Mouse (Mus musculus) myocyte (in vitro differentiated cells): Measurements from ENCODE around the gene Psmc1. TPM values are rescaled to one million over a fixed set of nuclear protein-coding genes. Genes with fewer than 3 reads are reported as not detected.
A peak's percentile ranks its signal among the peaks of the same experiment; 100 is the strongest.

Source experiments
- H3K27me3 ChIP-seq: one replicate; pipeline ENCODE4 v1.6.1; 2011; ENCODE audit not compliant: control insufficient read depth, insufficient read depth, insufficient read length
- H3K36me3 ChIP-seq: one replicate; pipeline ENCODE4 v1.6.1; 2011; ENCODE audit not compliant: control insufficient read depth, insufficient read depth
- H3K4me2 ChIP-seq: one replicate; pipeline ENCODE4 v1.6.1; 2011; ENCODE audit warnings: low read depth, control low read depth
- H3K4me3 ChIP-seq: one replicate; pipeline ENCODE4 v1.5.1; 2011; ENCODE audit warnings: mild to moderate bottlenecking, control low read depth, moderate library complexity
- H3K79me2 ChIP-seq: one replicate; pipeline ENCODE4 v1.6.1; 2011; ENCODE audit not compliant: control insufficient read depth, insufficient read depth
- H3ac ChIP-seq: one replicate; pipeline ENCODE4 v1.6.1; 2011; ENCODE audit not compliant: control insufficient read depth, insufficient read length
- CEBPB ChIP-seq: IDR thresholded peaks from 2 replicates; pipeline ENCODE4 v1.6.1; 2011; ENCODE audit warnings: mild to moderate bottlenecking, moderate library complexity; ENCODE audit not compliant: poor library complexity, insufficient read depth, severe bottlenecking
- E2F4 ChIP-seq: IDR thresholded peaks from one replicate; pipeline ENCODE4 v1.6.1; 2011; ENCODE audit warnings: mild to moderate bottlenecking, control low read depth, moderate library complexity; ENCODE audit not compliant: insufficient read depth
- MAX ChIP-seq: IDR thresholded peaks from one replicate; pipeline ENCODE4 v1.6.1; 2011; ENCODE audit warnings: low read depth, mild to moderate bottlenecking, control low read depth
- MYOD1 ChIP-seq, 3 experiments: IDR thresholded peaks; one replicate each; pipeline ENCODE4 v1.6.1; 2011; ENCODE audit warnings: control low read depth in 2 of 3, low read depth in 2 of 3, mild to moderate bottlenecking in 2 of 3, moderate library complexity in 1 of 3; ENCODE audit not compliant: insufficient read length in 2 of 3, control insufficient read depth in 1 of 3
- MYOG ChIP-seq, 3 experiments: IDR thresholded peaks; one replicate each; pipeline ENCODE4 v1.6.1; 2011; ENCODE audit warnings: control low read depth in 2 of 3, low read depth in 2 of 3, mild to moderate bottlenecking in 2 of 3; ENCODE audit not compliant: insufficient read length in 2 of 3, control insufficient read depth in 1 of 3, insufficient read depth in 1 of 3
- POLR2A ChIP-seq: IDR thresholded peaks from one replicate; pipeline ENCODE4 v1.6.1; 2011; ENCODE audit warnings: low read depth, mild to moderate bottlenecking, control low read depth, moderate library complexity; ENCODE audit not compliant: insufficient read length
- POLR2AphosphoS2 ChIP-seq: IDR thresholded peaks from one replicate; pipeline ENCODE4 v1.6.1; 2011; ENCODE audit warnings: low read depth, control low read depth; ENCODE audit not compliant: insufficient read length
- REST ChIP-seq: IDR thresholded peaks from one replicate; pipeline ENCODE4 v1.6.1; 2011; ENCODE audit warnings: mild to moderate bottlenecking, control low read depth, moderate library complexity; ENCODE audit not compliant: insufficient read depth, insufficient read length
- SRF ChIP-seq: IDR thresholded peaks from one replicate; pipeline ENCODE4 v1.6.1; 2011; ENCODE audit warnings: low read depth; ENCODE audit not compliant: control insufficient read depth, insufficient read length
- TCF12 ChIP-seq: IDR thresholded peaks from one replicate; pipeline ENCODE4 v1.6.1; 2011; ENCODE audit warnings: mild to moderate bottlenecking, control low read depth; ENCODE audit not compliant: poor library complexity, insufficient read depth, severe bottlenecking
- TCF3 ChIP-seq: IDR thresholded peaks from one replicate; pipeline ENCODE4 v1.6.1; 2011; ENCODE audit warnings: low read depth, control low read depth; ENCODE audit not compliant: insufficient read length
- USF1 ChIP-seq: IDR thresholded peaks from one replicate; pipeline ENCODE4 v1.6.1; 2011; ENCODE audit warnings: low read depth, mild to moderate bottlenecking, control low read depth, moderate library complexity
- polyA plus RNA-seq: library from polyadenylated mRNA; unstranded; fragments of >200 nt; fragmentation: generic; extraction: Trizol; gene quantifications from one replicate; pipeline ENCODE4 v1.2.1, GENCODE M21; 2012; ENCODE audit warnings: missing spikeins

Psmc1 gene
- 201 TPM for polyA plus RNA-seq

DNA sequence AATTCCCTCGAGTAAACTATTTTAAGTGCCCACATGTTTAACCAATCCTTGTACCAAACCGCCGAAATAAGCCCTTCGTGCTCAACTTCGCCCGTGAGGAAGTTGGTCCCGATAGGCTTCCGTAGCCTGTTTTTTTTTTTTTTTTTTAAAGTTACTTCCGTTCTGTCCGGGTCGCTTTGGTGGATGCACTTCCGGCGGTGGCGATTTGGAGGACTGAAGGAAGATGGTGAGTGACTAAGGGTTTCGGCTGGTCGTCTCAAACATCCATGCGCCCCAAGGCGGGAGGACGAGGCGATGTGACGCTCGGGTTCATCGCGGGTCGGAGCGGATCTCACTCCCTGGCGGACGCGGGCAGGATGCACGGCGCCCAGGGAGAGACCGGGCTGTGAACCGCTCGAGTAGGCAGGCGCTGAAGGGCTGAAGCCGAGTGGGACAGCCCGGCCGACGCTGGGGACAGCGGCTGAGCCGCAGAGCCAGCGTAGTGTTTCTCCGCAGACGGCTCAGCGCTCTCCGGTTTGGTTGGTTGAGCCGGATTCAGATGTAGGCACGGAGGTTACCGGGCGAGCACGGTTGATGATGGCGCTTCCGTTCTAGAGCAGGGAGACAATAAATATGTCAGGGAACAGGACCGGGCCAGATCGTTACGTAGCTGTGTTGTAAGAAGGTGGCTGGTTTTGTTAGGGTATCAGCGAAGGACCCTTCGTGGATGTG lies at the start of gene Psmc1:
Psmc1 (plus strand) TSS at position 169 of the 711 bp plus-strand sequence.
- peak within 1 kb of the TSS; percentile 92 for H3K4me2 ChIP-seq
- TF ChIP-seq REST (no peak), MYOG (IDR thresholded peaks at IDR 0.05; ENCODE audit: control insufficient read depth in 1 of 3, insufficient read depth in 1 of 3, insufficient read length in 2 of 3, low read depth in 2 of 3) (no peak), USF1 (no peak), MAX (peak; percentile 70), POLR2A (peak; percentile 76), POLR2AphosphoS2 (peak; percentile 92), TCF3 (no peak)

DNA sequence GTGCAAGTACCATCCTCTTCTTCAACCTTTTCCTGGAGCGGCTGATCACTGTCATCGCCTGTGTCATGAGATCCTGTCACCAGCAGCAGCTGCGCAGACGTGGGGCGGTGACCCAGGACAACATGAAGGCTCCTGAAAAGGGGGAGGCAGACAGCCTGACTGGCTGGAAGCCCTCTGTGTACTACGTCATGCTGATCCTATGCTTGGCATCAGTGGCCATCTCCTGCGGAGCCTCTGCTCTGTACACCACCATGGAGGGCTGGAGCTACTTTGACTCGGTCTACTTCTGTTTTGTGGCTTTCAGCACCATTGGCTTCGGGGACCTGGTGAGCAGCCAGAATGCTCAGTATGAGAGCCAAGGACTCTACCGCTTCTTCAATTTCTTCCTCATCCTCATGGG lies 48.9 kb upstream of the Psmc1 start:
- Histone ChIP-seq H3K4me3 (no peak overlapping the region), H3K79me2 (no peaks in the 10 kb centered on the region), H3K36me3 (no peaks in the 10 kb centered on the region), H3K27me3 (peaks cover 23% of the 10 kb centered on the region), H3ac (no peak overlapping the region), H3K4me2 (no peak overlapping the region)
- TF ChIP-seq CEBPB (no peak), TCF3 (no peak), POLR2A (no peak), MAX (no peak), MYOD1 (IDR thresholded peaks at IDR 0.05; ENCODE audit: control insufficient read depth in 1 of 3, insufficient read length in 2 of 3, low read depth in 2 of 3) (no peak), USF1 (no peak), E2F4 (no peak), TCF12 (no peak), POLR2AphosphoS2 (no peak), REST (no peak), SRF (no peak), MYOG (IDR thresholded peaks at IDR 0.05; ENCODE audit: control insufficient read depth in 1 of 3, insufficient read depth in 1 of 3, insufficient read length in 2 of 3, low read depth in 2 of 3) (no peak)

More for the DNA sequence above, at the start of gene Psmc1:
- H3K79me2 ChIP-seq: peaks cover 21% of the 10 kb centered on the region
- no peaks in the 10 kb centered on the region for H3K27me3 ChIP-seq
- peak within 1 kb of the TSS; percentile 43 for H3ac ChIP-seq
- H3K4me3 ChIP-seq: peak within 1 kb of the TSS; percentile 70
- H3K36me3 ChIP-seq: peaks cover 26% of the 10 kb centered on the region

DNA sequence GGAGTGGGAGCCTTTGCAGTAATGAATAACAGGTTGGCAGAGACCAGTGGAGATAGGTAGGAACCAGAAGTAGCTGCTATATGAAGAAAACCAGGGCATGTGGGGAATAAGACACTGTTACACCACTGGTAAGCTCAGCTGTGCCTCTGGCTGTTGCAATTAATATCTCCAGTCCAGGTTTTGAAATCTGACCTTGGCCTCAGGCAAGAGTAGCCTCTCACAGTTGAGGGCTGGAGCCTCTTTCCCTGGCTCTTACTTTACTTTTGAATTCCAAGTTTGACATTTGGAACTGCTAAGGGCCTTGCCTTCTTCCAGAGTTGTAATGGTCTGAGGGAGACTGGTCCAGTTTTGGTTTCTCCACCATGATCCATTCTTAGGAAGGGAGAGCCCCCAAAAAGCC lies 48.1 kb upstream of the Psmc1 start:
- TF ChIP-seq POLR2A: no peak
- TF ChIP-seq USF1: no peak
- TF ChIP-seq POLR2AphosphoS2: no peak
- TF ChIP-seq SRF: no peak
- no peak for TF ChIP-seq E2F4
- no peak for TF ChIP-seq CEBPB
- no peak for TF ChIP-seq REST
- TF ChIP-seq MYOD1 (IDR thresholded peaks at IDR 0.05; ENCODE audit: control insufficient read depth in 1 of 3, insufficient read length in 2 of 3, low read depth in 2 of 3): no peak
- no peak for TF ChIP-seq MAX
- no peak for TF ChIP-seq TCF12
- TF ChIP-seq TCF3: no peak
- TF ChIP-seq MYOG (IDR thresholded peaks at IDR 0.05; ENCODE audit: control insufficient read depth in 1 of 3, insufficient read depth in 1 of 3, insufficient read length in 2 of 3, low read depth in 2 of 3): no peak
- Histone ChIP-seq H3K27me3 (peaks cover 26% of the 10 kb centered on the region), H3K79me2 (no peaks in the 10 kb centered on the region), H3K36me3 (no peaks in the 10 kb centered on the region), H3K4me3 (no peak overlapping the region), H3ac (no peak overlapping the region), H3K4me2 (no peak overlapping the region)

DNA sequence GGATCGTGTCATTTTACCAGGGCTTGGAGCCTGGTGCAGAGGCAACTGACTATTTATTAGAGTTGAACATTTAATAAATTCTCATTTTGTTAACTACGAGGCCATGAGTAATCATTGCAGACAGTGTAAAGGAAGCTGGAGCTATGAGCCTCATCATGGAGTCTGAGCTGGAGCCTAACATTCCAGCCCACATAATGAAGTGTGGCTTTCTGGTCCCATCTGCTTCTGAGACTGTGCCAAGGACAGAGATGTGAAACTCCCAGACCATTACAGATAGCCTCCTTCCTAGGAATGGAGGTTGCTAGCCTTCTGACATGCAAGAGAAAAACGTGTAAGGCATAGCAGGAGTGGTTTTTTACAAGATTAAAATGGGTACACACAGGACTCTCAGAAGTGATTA lies 47.4 kb upstream of the Psmc1 start:
- no peaks in the 10 kb centered on the region for H3K36me3 ChIP-seq
- TF ChIP-seq TCF12: no peak
- H3K27me3 ChIP-seq: peaks cover 26% of the 10 kb centered on the region
- no peaks in the 10 kb centered on the region for H3K79me2 ChIP-seq
- H3ac ChIP-seq: no peak overlapping the region
- no peak overlapping the region for H3K4me3 ChIP-seq
- H3K4me2 ChIP-seq: no peak overlapping the region

DNA sequence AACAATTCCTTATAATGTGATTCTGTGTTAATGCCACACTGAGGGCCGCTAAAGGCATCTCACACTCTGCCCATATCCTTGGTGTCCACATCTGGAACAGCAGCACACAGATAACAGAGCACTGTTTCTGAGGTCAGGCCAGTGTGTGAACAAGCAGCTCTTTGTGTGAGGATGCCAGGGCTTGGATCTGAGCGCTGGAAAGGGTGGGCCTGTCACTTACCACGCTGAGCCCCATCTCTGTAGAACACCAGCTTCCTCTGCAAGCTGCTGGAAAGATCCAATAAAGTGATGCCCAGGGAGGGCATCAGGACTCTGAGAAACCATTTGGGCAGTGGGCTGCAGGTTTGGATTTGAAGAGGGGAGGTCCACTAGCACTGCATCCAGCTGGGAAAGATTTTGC lies 44.8 kb upstream of the Psmc1 start:
- Histone ChIP-seq H3K4me3 (no peak overlapping the region), H3K79me2 (no peaks in the 10 kb centered on the region), H3ac (no peak overlapping the region), H3K4me2 (no peak overlapping the region), H3K27me3 (peaks cover 23% of the 10 kb centered on the region), H3K36me3 (no peaks in the 10 kb centered on the region)
- TF ChIP-seq CEBPB (no peak), E2F4 (no peak), SRF (no peak), POLR2AphosphoS2 (no peak), TCF3 (no peak), USF1 (no peak), POLR2A (no peak), MAX (no peak), MYOD1 (IDR thresholded peaks at IDR 0.05; ENCODE audit: control insufficient read depth in 1 of 3, insufficient read length in 2 of 3, low read depth in 2 of 3) (no peak), MYOG (IDR thresholded peaks at IDR 0.05; ENCODE audit: control insufficient read depth in 1 of 3, insufficient read depth in 1 of 3, insufficient read length in 2 of 3, low read depth in 2 of 3) (no peak), REST (no peak), TCF12 (no peak)
